Mouse (Mus musculus) yolk sac, embryonic 10.5 days (tissue): Measurements from ENCODE around the gene Cplx1.

Source experiments
- DNase-seq: peaks from one replicate; pipeline ENCODE4 v3.0.0-alpha.2; 2017; ENCODE audit warnings: low spot score

Cplx1 gene

DNA sequence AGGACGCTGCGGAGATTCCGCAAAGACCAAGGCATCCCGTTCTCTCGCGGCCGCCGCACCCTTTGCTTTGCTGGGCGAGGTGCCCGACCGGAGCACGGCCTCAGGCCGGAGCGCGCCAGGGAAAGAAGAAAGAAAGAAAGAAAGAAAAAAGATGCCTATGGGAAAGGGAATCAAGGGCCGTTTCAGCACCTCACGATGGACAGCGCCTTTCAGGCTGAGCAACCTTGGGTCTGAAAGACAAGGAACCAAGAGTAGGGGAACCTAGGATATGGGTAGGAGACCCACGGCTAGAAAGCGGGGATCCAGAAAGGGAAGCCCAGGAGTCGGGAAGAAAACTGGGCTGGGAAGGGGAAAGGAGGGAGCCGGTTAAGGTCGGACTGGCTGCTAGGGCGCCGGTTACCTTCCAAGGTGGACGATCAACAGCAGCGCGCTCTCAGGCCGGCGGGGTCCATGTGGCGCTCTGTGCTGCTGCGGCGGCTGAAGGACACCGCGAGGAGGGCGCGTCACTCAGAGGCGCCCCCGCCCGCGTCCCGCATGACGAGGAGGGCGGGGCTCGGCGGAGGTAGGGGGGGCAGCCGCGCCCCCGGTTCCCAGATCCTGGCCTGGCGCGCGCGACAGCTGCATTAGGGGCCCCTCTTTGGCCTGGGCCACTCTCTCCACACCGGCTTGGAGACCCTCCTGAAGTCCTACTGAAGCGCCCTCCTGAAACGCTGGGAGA lies at the start of gene Cplx1:
Gene Cplx1, minus strand, starts transcription at position 536 of the 718 bp plus-strand sequence.
- DNase-seq, result peak; percentile 65

- DNase-seq, result no peak
These were observed 31.6 kb upstream of the Cplx1 start for GRCm38 (mm10) chr5:108581361-108581891.

- no peak for DNase-seq
These were observed 23.2 kb upstream of the Cplx1 start for GRCm38 (mm10) chr5:108573054-108573453.

DNA sequence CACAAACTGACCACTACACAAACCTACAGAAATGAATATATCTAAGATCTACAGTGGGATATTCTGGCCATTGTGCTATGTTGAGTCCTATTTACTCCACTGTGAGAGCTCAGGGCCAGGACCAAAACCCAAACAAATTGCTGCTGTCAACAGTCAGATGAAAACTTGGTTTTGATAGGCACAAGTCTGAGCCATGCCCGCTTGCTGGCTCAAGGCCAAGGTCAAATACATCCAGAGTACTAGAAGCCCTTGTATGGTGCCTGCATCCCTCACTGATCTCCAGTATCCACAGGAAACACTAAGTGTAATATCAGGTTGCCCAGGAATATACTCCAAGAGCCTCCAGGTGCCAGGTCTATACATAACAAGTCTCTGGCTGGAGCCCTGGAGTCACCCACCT lies 21.2 kb upstream of the Cplx1 start:
- no peak for DNase-seq

DNA sequence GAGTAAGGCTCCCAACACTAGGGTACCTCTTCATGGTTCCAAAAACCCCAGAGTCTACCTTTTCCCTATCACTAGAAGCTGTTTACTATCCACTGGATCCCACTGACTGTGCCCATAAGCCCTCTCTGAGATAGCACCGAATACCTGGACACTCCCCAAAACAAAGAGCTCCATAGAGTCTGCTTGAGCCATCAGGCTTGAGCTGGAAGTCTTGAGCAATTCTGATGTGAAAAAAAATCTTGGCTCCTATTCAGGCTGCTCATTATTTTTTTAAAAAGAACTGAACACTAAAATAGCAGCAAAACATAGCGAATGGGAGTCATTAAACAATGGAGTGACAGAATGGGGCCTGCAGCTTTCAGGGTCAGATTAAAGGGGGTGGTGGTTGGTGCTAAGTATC lies 17.3 kb upstream of the Cplx1 start:
- DNase-seq, result no peak

- DNase-seq, result no peak
These were observed 16.7 kb upstream of the Cplx1 start for GRCm38 (mm10) chr5:108566523-108566922.

- no peak for DNase-seq
These were observed 15.6 kb upstream of the Cplx1 start for GRCm38 (mm10) chr5:108565381-108565780.

GRCm38 (mm10) chr5:108564346-108564745 lies 14.5 kb upstream of the Cplx1 start:
- DNase-seq, result no peak

- no peak for DNase-seq
These were observed 12.7 kb upstream of the Cplx1 start for GRCm38 (mm10) chr5:108562483-108562882.

DNA sequence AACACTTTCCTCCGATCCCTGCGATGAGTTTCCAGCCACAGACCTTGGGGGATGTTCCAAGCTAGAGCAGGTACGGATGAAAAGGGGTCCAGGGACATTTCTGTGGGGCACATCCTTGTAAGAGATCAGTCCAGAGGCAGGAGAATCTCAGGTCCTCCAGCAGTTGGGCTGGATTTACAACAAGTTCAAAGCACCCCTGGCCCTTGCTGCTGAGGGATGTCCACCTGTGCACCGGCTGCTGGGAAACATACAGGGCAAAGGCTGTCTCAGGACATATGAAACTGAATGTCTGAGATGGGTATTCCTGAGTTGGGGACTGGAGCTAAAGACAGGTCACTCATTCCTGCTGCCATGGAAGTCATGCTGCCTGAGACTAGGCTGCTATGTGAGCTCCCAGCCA lies 7.2 kb upstream of the Cplx1 start:
- no peak for DNase-seq

DNA sequence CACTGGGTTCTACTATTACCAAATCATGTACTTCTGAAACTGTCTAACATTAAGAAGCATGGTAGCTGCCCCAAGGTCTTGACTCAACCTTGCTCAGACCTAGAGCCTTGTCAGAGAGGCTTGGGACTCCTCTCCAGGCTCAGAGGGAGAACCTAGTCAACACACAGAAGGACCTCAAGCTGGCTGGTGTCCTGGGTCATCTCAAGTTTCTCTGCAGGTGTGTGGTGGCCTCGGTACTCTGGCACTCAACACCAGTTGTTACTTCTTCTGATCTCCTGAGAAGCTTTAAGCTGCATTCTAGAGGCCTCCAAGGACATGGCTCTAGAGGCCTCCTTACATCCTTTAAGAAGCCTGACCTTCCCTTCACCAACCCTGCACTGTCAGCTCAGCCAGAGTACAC lies 4.2 kb upstream of the Cplx1 start:
- DNase-seq, result no peak

DNA sequence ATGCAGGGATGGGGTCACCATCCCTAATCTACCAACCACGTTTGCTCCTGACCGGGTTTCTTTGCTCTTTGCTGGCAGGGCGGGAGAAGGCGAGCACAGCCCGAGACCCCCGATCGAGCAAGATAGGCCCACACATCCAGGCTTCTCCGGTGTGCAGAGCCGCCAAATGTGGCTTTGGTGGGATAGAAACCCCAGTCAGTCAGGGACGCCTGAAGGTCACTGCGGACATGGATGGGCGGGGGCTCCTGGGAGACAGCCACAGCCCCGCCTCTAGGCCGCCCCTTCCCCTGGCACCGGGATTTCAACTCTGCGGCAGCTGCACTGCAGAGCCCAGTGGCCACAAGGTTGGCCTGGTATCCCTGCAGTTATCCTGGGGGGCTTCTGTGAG lies 377 bp upstream of the Cplx1 start:
- no peak for DNase-seq

- no peak for DNase-seq
These were observed 711 bp downstream of the Cplx1 start for GRCm38 (mm10) chr5:108549137-108549488.

DNA sequence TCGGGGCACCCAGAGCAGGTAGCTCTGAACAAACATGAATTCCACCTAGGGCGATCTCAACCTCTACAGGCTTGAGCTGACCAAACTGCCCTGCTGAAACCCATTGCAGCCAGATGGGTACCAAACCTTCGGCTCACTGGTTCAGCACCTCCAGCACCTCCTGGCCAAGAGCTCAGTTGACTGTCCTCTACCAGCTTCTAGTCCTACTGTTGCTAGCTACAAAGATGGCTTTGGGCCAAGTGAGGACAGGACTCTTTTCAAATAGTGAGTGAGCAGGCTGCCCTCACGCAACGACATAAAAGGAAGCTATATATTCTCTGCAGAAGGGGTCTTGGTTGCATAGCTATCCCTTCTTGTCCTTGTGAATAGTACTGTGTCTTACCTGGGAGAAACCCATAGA lies 2.2 kb downstream of the Cplx1 start:
- no peak for DNase-seq

DNA sequence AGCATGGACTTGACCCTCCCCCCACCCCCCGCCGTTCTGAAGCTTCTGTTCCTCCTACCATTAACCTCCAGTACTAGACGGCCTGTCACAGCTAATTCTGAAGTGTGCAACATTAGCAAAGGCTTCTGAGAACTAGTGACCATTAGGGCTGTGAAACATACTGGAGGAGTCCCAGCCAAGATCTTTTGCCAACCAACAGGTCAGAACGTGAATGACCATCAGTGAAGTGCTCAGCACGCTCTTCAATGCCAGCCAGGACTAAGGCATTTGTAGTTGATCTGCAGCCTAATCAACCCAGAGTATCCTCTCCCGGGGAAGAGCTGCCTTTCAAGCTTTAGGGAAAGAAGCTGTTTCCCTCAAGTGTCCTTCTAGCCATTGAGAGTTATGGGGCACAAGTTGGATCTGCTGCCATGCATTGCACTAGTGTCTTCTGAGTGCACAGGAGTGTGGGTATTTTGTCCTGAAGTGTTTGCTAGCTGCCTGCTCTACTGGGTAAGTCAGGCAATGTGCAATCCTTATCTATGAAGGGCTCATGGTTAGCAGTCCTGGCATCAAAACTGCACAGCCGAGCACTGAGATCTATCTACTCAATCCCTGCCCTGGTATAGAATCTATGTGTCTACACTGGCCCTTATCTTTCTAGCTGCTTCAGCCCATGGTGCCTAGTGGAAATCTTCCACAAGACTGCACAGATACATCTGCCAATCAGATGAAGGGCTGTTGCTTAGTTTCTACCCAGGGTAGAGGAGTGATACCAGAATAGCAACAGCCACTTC lies 6.1 kb downstream of the Cplx1 start:
- DNase-seq, result no peak

DNA sequence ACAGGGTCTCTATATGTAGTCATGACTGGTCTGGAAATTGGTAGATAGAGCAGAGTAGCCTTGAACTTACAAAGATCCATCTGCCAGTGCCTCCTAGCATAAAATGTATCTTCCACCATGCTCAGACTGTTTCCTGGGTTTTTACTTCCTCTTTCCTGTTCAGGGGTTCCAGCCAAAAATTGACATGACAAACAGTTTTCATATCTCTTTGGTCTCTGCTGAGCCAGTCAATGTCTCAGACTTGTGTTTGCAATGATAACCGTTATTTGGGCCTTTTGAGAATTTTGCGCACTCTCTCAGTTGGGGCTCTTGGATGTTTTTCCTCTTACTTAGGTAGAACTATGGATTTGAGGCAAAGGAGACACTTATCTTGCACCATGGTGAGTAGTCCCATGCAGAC lies 15.6 kb downstream of the Cplx1 start:
- DNase-seq, result no peak

- DNase-seq, result no peak
These were observed 27.2 kb downstream of the Cplx1 start for GRCm38 (mm10) chr5:108522597-108522996.

- no peak for DNase-seq
These were observed 27.9 kb downstream of the Cplx1 start for GRCm38 (mm10) chr5:108521896-108522295.

DNA sequence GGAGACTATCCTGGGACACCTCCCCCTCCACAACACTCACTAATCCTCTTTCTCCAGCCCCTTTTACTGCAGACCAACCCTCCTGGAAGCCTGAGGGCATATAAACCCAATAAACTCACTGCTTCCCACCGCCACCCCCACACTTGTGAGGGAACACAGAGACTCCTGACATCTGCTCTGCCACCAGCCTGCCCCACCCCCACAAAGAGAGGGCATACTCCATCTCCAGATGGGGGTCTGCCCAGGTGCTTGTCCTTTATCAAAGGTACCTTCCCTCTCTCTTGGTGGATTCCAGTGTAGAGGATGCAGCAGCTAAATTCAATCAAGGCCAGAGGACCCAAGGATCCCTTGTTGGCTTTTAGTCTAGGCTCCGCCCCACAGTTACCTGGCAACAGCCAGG lies 28.8 kb downstream of the Cplx1 start:
- DNase-seq, result no peak

GRCm38 (mm10) chr5:108520153-108520552 lies 29.7 kb downstream of the Cplx1 start:
- no peak for DNase-seq

GRCm38 (mm10) chr5:108518951-108519350 lies 30.9 kb downstream of the Cplx1 start:
- no peak for DNase-seq

GRCm38 (mm10) chr5:108518106-108518885 lies 31.5 kb downstream of the Cplx1 start:
- no peak for DNase-seq

GRCm38 (mm10) chr5:108516655-108517054 lies 33.2 kb downstream of the Cplx1 start:
- DNase-seq, result no peak
